Mouse (Mus musculus): Measurements from ENCODE around the gene Aqp7.

Gene Aqp7

DNA sequence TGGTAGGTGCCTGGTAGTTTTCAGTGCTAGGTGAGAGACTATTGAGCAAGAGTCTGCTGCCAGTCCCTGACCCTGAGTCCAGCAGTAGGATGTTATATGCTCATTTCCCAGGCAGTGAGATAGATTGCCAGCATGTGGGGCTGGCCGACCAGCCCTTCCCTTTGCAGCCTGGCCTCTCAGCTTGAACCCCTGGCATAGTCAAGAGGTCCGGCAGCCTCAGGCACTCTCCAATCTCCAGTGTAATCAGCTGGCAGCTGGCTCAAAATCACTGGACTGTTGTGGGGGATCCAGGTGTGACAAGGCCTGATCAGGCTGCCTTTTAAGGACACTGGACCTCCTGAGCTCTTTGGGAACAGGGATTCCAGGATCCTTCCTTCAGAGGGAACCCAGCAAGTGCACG lies 15.4 kb upstream of the Aqp7 start:
- no peak for DNase-seq (ENCODE audit: low spot score in 2 of 2)

DNA sequence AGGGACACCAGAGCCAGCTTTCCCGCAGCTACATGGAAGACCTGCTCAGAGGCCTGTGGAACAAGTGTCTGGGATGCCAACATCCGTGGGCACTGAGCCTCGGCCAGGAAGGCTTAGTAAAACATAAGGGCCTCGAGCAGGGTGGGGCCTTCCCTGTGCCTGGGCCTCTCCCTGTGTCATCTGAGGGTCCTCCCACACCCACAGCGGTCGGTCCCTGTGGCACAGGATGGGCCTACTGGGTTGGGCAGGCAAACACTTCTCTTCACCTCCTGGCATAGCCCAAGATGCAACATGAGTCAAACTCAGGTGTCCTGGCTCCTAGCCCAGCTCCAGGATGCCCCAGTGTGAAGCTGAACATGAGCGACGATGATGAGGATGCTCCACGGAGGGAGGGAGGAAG lies 9.4 kb upstream of the Aqp7 start:
- DNase-seq (ENCODE audit: low spot score in 2 of 2) = no peak

- no peak for DNase-seq (ENCODE audit: low spot score in 2 of 2)
These were observed 8.9 kb upstream of the Aqp7 start for GRCm38 (mm10) chr4:41056742-41057332.

- no peak for DNase-seq (ENCODE audit: low spot score in 2 of 2)
These were observed 8.3 kb upstream of the Aqp7 start for GRCm38 (mm10) chr4:41056253-41056652.

- DNase-seq (ENCODE audit: low spot score in 2 of 2) = no peak
These were observed 7.2 kb upstream of the Aqp7 start for GRCm38 (mm10) chr4:41055111-41055510.

DNA sequence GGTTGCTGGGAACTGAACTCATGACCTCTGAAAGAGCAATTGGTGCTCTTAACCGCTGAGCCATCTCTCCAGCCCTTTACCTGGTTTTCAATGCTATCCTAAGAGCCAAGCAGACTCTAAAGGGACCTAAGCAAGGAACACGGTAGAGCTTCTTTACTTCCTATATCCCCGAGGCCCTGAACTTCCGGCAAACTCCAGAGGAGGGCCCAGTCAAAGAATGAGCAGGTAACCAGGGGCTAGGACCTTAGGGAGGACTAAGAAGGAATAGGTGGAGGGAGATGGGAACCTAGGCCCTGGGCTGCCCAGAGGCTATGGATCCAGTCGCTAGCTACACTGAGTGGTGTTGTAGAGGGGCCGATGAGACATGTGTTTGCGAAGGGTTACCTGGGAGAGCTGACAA lies 3.8 kb upstream of the Aqp7 start:
- DNase-seq (ENCODE audit: low spot score in 2 of 2) = no peak

DNA sequence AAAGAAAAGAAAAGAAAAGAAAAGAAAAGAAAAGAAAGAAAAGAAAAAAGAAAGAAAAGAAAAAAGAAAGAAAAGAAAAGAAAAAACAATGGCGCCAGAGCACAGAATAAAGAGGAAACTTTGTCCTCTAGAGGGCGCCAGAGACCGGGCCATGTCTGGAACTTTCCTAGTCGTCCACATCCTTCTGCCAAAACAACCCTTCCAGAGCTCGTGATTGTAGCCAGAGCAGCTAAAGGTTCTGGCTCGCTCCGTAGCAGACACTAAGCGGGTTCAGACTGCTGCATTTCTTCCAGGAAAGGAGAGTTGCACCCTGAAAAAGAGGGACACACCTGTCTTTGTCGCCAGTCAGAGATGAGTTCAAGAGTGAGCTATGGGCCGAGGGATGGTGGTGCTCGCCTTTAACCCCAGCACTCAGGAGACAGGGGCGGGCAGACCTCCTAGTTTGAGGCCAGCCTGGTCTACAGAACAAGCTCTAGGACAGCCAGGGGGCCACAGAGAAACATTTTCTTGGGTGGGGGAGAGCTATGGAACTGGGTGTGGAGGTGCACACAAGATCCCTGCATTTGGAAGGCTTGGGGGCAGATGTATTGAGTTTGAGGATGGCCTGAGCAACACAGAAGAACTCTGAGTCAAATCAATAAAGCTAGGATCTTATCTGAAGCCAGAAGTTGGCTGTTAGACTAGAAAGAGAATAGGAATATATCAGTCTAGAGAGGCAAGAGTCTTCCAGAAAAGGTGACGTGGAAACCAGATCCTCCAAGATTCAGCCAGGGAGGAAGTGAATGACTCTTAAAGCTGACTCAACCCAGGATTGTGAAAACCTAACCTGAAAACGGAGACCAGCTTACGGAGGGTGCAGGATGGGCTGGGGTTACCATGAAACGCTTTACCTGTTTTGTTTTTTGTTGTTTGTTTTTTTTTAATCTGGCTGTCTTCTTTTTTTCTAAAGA lies 3.1 kb upstream of the Aqp7 start:
- DNase-seq (ENCODE audit: low spot score in 2 of 2) = peak in 1 of 2 experiments; percentile 78

DNA sequence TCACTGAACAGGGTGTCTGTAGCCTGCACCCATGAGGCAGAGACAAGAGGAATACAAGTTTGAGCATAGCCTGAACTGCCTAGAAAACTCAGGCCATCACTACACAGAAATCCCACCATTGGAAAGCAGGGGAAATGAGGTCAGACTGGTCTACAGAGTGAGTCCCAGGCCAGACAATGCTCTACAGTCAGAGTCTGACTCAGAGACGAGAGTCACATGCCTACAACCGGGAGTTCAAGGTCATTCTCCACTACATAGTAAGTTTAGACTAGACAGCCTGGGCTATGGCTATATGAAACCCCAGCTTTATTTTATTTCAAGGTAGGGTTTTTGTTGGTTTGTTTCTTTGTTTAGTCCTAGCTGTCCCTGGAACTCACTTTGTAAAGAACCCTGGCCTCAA lies 987 bp upstream of the Aqp7 start:
- no peak for DNase-seq (ENCODE audit: low spot score in 2 of 2)

DNA sequence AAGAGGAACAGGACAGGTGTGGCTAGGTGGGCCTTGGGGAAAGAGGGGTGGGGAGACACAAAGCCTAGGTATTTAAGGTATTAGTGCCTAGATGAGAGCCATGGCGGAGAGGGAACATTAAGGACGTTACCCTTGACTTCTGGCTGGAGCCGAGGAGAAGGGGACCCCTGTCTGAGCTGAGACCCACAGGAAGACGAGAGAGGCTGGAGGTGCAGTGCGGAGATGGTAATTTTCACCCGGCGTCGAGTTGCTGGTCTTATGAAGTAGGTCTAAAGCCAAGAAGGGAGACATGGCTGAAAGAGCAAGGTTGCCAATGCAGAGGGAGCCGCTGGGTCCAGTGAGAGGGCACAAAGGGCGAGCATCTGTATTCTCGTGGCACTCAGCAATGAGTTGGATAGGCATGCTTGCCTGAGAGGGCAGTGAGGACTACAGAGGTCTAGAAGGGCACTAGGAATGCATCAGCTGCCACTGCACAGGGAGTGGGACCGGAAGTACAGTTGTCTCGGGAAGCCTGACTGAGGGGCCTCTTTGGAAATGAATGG lies 1.6 kb downstream of the Aqp7 start:
- DNase-seq (ENCODE audit: low spot score in 2 of 2) = no peak

DNA sequence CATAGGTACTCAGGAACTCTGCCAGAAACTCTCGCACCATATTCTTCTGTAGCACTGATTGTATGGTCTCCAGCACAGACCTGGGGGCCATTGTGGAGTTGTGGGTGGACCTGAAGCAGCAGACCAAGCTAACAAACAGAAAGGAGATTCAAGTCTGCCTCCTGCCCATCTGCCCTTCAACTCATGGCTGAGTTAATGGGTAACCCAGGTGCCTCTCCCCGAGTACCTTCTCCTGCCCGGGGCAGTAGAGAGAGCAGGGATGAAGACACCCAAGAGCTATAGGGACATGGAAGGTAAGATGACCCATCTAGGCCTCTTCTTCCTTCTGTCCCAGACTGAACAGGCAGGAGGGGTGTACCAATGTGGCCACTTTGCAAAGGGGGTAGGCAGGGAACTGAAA lies 2.7 kb downstream of the Aqp7 start:
- no peak for DNase-seq (ENCODE audit: low spot score in 2 of 2)

- no peak for DNase-seq (ENCODE audit: low spot score in 2 of 2)
These were observed 4.0 kb downstream of the Aqp7 start for GRCm38 (mm10) chr4:41043961-41044360.

GRCm38 (mm10) chr4:41042880-41043279 lies 5.1 kb downstream of the Aqp7 start:
- DNase-seq (ENCODE audit: low spot score in 2 of 2) = no peak

- DNase-seq (ENCODE audit: low spot score in 2 of 2) = no peak
These were observed 7.0 kb downstream of the Aqp7 start for GRCm38 (mm10) chr4:41040983-41041382.

- no peak for DNase-seq (ENCODE audit: low spot score in 2 of 2)
These were observed 10.0 kb downstream of the Aqp7 start for GRCm38 (mm10) chr4:41037942-41038341.

DNA sequence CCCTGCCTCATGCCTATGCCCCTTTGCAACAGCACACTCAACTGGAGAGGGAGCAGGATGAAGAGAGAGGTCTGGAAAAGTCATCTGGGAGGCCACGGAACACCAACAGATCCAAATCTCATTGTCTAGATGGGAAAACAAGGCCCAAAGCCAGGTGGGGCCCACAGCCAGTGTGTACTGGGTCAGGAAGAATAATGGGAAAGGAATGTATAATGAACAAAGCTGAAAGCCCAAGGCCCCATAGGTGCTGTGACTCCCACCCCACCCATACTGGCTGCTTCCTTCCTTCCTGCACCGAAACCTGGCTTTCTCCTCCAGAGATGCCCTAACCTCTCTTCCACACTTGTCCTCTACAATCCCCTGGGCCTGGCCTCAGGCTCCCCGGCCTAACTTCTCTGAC lies 16.7 kb downstream of the Aqp7 start:
- DNase-seq (ENCODE audit: low spot score in 2 of 2) = no peak

GRCm38 (mm10) chr4:41029372-41029771 lies 18.6 kb downstream of the Aqp7 start:
- DNase-seq (ENCODE audit: low spot score in 2 of 2) = peak; percentile 31 to 53

GRCm38 (mm10) chr4:41028272-41028671 lies 19.7 kb downstream of the Aqp7 start:
- DNase-seq (ENCODE audit: low spot score in 2 of 2) = no peak

DNA sequence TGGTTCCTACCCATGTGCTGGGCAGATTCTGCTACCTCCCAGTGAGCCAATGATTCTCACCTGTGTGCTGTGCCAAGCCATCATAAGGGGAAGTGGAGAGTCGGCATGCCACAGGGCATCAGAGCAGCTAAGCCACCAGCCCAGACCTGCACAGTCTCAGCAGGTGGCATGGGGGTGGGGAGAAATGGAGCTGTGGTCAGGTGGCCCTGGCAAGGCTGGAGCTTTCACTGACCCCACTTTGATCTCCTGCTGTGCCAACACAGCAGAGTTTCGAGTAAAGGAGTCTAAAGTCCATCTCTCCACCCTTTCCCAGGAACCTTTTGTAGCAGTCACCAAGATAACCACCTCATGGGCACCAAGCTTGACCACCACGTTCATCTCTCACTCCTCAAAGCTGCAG lies 20.1 kb downstream of the Aqp7 start:
- no peak for DNase-seq (ENCODE audit: low spot score in 2 of 2)

DNA sequence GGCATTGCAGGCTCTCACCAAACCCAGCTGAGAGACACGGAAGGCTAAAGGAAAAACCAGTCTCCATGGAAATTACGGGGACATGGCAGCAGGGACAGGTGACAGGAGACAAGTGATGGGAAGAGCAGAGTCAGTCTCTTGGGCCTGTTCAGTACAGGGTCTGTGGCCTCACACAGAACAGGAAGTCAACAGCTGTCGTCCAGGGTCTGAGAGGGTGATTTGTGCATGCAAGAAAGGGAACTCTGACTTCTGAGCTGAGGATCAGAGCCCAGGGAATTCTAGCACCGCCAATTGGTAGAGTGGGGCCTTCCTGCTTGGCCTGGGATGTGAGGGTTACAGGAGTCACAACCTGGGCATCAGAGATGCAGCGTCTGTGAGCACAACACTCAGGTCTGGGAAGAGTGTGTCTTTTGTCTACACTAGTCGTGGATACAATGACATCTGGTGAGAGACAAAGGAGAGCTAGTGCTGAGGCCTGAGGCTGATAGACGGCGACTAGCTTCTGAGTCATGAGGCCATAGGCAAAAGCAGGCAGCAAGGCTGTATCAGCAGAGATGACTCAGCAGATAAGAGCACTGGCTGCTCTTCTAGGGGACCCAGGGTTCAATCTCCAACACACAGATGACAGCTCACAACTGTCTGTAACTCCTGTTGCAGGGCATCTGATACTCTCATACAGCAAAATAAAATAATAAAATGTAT lies 21.7 kb downstream of the Aqp7 start:
- no peak for DNase-seq (ENCODE audit: low spot score in 2 of 2)

- DNase-seq (ENCODE audit: low spot score in 2 of 2) = no peak
These were observed 26.8 kb downstream of the Aqp7 start for GRCm38 (mm10) chr4:41021094-41021493.

GRCm38 (mm10) chr4:41015798-41016197 lies 32.1 kb downstream of the Aqp7 start:
- DNase-seq (ENCODE audit: low spot score in 2 of 2) = no peak

DNA sequence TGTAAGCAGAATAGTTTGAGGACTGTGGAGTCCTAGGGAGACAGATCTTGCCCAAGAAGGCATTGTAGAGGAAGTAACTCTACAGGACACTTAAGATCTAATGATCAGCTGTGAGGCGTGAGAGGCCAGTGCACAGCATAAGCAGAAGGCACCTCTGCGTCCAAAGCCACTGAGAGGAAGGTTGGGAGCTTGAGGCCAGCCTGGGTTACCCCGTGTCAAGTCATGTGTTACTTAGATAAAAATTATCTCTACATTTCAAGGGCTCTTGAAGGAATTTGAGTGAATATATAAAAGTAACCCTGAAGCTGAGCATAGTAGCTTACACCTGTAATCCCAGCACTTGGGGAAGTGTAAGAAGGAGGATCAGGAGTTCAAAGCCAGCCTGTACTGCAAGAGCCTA lies 34.6 kb downstream of the Aqp7 start:
- no peak for DNase-seq (ENCODE audit: low spot score in 2 of 2)
